Mouse (Mus musculus): ENCODE data around the gene Plcg1. TPM values are rescaled to one million over a fixed set of nuclear protein-coding genes. Genes with fewer than 3 reads are reported as not detected.

Plcg1 gene
- polyA plus RNA-seq, 1 experiment from 2014 or later = 62.8 TPM

GRCm38 (mm10) chr2:160742161-160742609, 11.1 kb downstream of the Plcg1 start:
- Histone ChIP-seq H3K27me3 (ENCODE audit: control insufficient read depth, insufficient read depth, low read length) (no peaks in the 10 kb centered on the region), H3K9ac (no peak overlapping the region), H3K4me2 (replicated peaks) (no peak overlapping the region), H3K4me3 (replicated peaks; ENCODE audit: low read length) (no peak overlapping the region), H3K4me1 (replicated peaks; ENCODE audit: control insufficient read depth, insufficient read depth, low read length) (peaks cover 18% of the 10 kb centered on the region; the same call in 1 of the 2 replicates), H3K9me3 (ENCODE audit: control insufficient read depth, low read length) (no peaks in the 10 kb centered on the region), H3K27ac (peak overlapping the region; percentile 45), H3K36me3 (replicated peaks; ENCODE audit: control insufficient read depth, insufficient read depth) (peaks cover 23% of the 10 kb centered on the region)
- no peak for ATAC-seq (ENCODE audit: low FRiP score)
- no peak for DNase-seq (ENCODE audit: low spot score)
- 77% methylated on average over 1 of the region's 1 CpGs for WGBS

- WGBS = 83% methylated on average over 7 of the region's 7 CpGs
- Histone ChIP-seq H3K4me2 (replicated peaks) (no peak overlapping the region), H3K27ac (no peak overlapping the region), H3K9ac (no peak overlapping the region), H3K36me3 (replicated peaks; ENCODE audit: control insufficient read depth, insufficient read depth) (peaks cover 37% of the 10 kb centered on the region), H3K4me1 (replicated peaks; ENCODE audit: control insufficient read depth, insufficient read depth, low read length) (peaks cover 18% of the 10 kb centered on the region; the same call in 1 of the 2 replicates), H3K9me3 (ENCODE audit: control insufficient read depth, low read length) (no peaks in the 10 kb centered on the region), H3K27me3 (ENCODE audit: control insufficient read depth, insufficient read depth, low read length) (no peaks in the 10 kb centered on the region), H3K4me3 (replicated peaks; ENCODE audit: low read length) (no peak overlapping the region)
- DNase-seq (ENCODE audit: low spot score) (no peak), ATAC-seq (ENCODE audit: low FRiP score) (no peak)
These were observed 13.1 kb downstream of the Plcg1 start for GRCm38 (mm10) chr2:160744040-160744822.

GRCm38 (mm10) chr2:160744823-160745210, 13.7 kb downstream of the Plcg1 start:
- Histone ChIP-seq H3K4me2 (replicated peaks) (no peak overlapping the region), H3K27ac (no peak overlapping the region), H3K36me3 (replicated peaks; ENCODE audit: control insufficient read depth, insufficient read depth) (peaks cover 43% of the 10 kb centered on the region), H3K4me3 (replicated peaks; ENCODE audit: low read length) (no peak overlapping the region), H3K27me3 (ENCODE audit: control insufficient read depth, insufficient read depth, low read length) (no peaks in the 10 kb centered on the region), H3K9ac (no peak overlapping the region), H3K4me1 (replicated peaks; ENCODE audit: control insufficient read depth, insufficient read depth, low read length) (peaks cover 12% of the 10 kb centered on the region; the same call in 1 of the 2 replicates), H3K9me3 (ENCODE audit: control insufficient read depth, low read length) (no peaks in the 10 kb centered on the region)
- ATAC-seq (ENCODE audit: low FRiP score) = no peak
- DNase-seq (ENCODE audit: low spot score) = no peak
- 97% methylated on average over 5 of the region's 5 CpGs for WGBS

GRCm38 (mm10) chr2:160745497-160745896, 14.4 kb downstream of the Plcg1 start:
- 0 out of 2 replicates have a peak, but pooled peaks cover 7% of the 10 kb centered on the region for H3K4me1 ChIP-seq (replicated peaks; ENCODE audit: control insufficient read depth, insufficient read depth, low read length)
- no peak overlapping the region for H3K4me3 ChIP-seq (replicated peaks; ENCODE audit: low read length)
- H3K9me3 ChIP-seq (ENCODE audit: control insufficient read depth, low read length) = no peaks in the 10 kb centered on the region
- no peak overlapping the region for H3K27ac ChIP-seq
- H3K9ac ChIP-seq = no peak overlapping the region
- H3K4me2 ChIP-seq (replicated peaks) = no peak overlapping the region
- 86% methylated on average over 1 of the region's 1 CpGs for WGBS
- ATAC-seq (ENCODE audit: low FRiP score) (no peak), DNase-seq (ENCODE audit: low spot score) (no peak)
- peaks cover 50% of the 10 kb centered on the region for H3K36me3 ChIP-seq (replicated peaks; ENCODE audit: control insufficient read depth, insufficient read depth)
- H3K27me3 ChIP-seq (ENCODE audit: control insufficient read depth, insufficient read depth, low read length) = no peaks in the 10 kb centered on the region

- H3K36me3 ChIP-seq (replicated peaks; ENCODE audit: control insufficient read depth, insufficient read depth) = peaks cover 62% of the 10 kb centered on the region
- H3K27ac ChIP-seq = no peak overlapping the region
- no peak overlapping the region for H3K4me3 ChIP-seq (replicated peaks; ENCODE audit: low read length)
- 96% methylated on average over 5 of the region's 5 CpGs for WGBS
- no peaks in the 10 kb centered on the region for H3K4me1 ChIP-seq (replicated peaks; ENCODE audit: control insufficient read depth, insufficient read depth, low read length)
- no peak for ATAC-seq (ENCODE audit: low FRiP score)
- H3K9me3 ChIP-seq (ENCODE audit: control insufficient read depth, low read length) = no peaks in the 10 kb centered on the region
- no peak for DNase-seq (ENCODE audit: low spot score)
- H3K4me2 ChIP-seq (replicated peaks) = no peak overlapping the region
- no peak overlapping the region for H3K9ac ChIP-seq
- H3K27me3 ChIP-seq (ENCODE audit: control insufficient read depth, insufficient read depth, low read length) = no peaks in the 10 kb centered on the region
These were observed 15.5 kb downstream of the Plcg1 start for GRCm38 (mm10) chr2:160746637-160747036.

- Histone ChIP-seq H3K4me2 (replicated peaks) (no peak overlapping the region), H3K36me3 (replicated peaks; ENCODE audit: control insufficient read depth, insufficient read depth) (peaks cover 62% of the 10 kb centered on the region), H3K27me3 (ENCODE audit: control insufficient read depth, insufficient read depth, low read length) (no peaks in the 10 kb centered on the region), H3K4me1 (replicated peaks; ENCODE audit: control insufficient read depth, insufficient read depth, low read length) (no peaks in the 10 kb centered on the region), H3K9ac (no peak overlapping the region), H3K9me3 (ENCODE audit: control insufficient read depth, low read length) (no peaks in the 10 kb centered on the region), H3K4me3 (replicated peaks; ENCODE audit: low read length) (no peak overlapping the region), H3K27ac (no peak overlapping the region)
- ATAC-seq (ENCODE audit: low FRiP score) (no peak), DNase-seq (ENCODE audit: low spot score) (no peak)
- WGBS = 89% methylated on average over 10 of the region's 10 CpGs
These were observed 16.0 kb downstream of the Plcg1 start for GRCm38 (mm10) chr2:160747075-160747474.

GRCm38 (mm10) chr2:160756583-160757203, 25.6 kb downstream of the Plcg1 start:
- Histone ChIP-seq H3K36me3 (replicated peaks; ENCODE audit: control insufficient read depth, insufficient read depth) (peaks cover 100% of the 10 kb centered on the region), H3K4me2 (replicated peaks) (no peak overlapping the region), H3K4me3 (replicated peaks; ENCODE audit: low read length) (no peak overlapping the region), H3K9ac (no peak overlapping the region), H3K27me3 (ENCODE audit: control insufficient read depth, insufficient read depth, low read length) (no peaks in the 10 kb centered on the region), H3K27ac (no peak overlapping the region), H3K9me3 (ENCODE audit: control insufficient read depth, low read length) (no peaks in the 10 kb centered on the region), H3K4me1 (replicated peaks; ENCODE audit: control insufficient read depth, insufficient read depth, low read length) (no peaks in the 10 kb centered on the region)
- DNase-seq (ENCODE audit: low spot score) = no peak
- ATAC-seq (ENCODE audit: low FRiP score) = no peak
- WGBS = 91% methylated on average over 6 of the region's 6 CpGs

GRCm38 (mm10) chr2:160760433-160761184, 29.5 kb downstream of the Plcg1 start:
- Histone ChIP-seq H3K9me3 (ENCODE audit: control insufficient read depth, low read length) (no peaks in the 10 kb centered on the region), H3K9ac (no peak overlapping the region), H3K4me1 (replicated peaks; ENCODE audit: control insufficient read depth, insufficient read depth, low read length) (no peaks in the 10 kb centered on the region), H3K27ac (no peak overlapping the region), H3K36me3 (replicated peaks; ENCODE audit: control insufficient read depth, insufficient read depth) (peaks cover 92% of the 10 kb centered on the region), H3K4me3 (replicated peaks; ENCODE audit: low read length) (no peak overlapping the region), H3K27me3 (ENCODE audit: control insufficient read depth, insufficient read depth, low read length) (no peaks in the 10 kb centered on the region), H3K4me2 (replicated peaks) (no peak overlapping the region)
- WGBS = 87% methylated on average over 9 of the region's 9 CpGs
- DNase-seq (ENCODE audit: low spot score) = no peak
- no peak for ATAC-seq (ENCODE audit: low FRiP score)

GRCm38 (mm10) chr2:160763816-160764215, 32.7 kb downstream of the Plcg1 start:
- DNase-seq (ENCODE audit: low spot score) (no peak), ATAC-seq (ENCODE audit: low FRiP score) (no peak)
- Histone ChIP-seq H3K4me3 (replicated peaks; ENCODE audit: low read length) (no peak overlapping the region), H3K36me3 (replicated peaks; ENCODE audit: control insufficient read depth, insufficient read depth) (peaks cover 71% of the 10 kb centered on the region), H3K9ac (no peak overlapping the region), H3K27me3 (ENCODE audit: control insufficient read depth, insufficient read depth, low read length) (no peaks in the 10 kb centered on the region), H3K9me3 (ENCODE audit: control insufficient read depth, low read length) (no peaks in the 10 kb centered on the region), H3K27ac (no peak overlapping the region), H3K4me2 (replicated peaks) (no peak overlapping the region), H3K4me1 (replicated peaks; ENCODE audit: control insufficient read depth, insufficient read depth, low read length) (no peaks in the 10 kb centered on the region)
- 94% methylated on average over 3 of the region's 3 CpGs for WGBS
